Mouse (Mus musculus): ENCODE measurements around the gene Csnk1g1.

Gene Csnk1g1

DNA sequence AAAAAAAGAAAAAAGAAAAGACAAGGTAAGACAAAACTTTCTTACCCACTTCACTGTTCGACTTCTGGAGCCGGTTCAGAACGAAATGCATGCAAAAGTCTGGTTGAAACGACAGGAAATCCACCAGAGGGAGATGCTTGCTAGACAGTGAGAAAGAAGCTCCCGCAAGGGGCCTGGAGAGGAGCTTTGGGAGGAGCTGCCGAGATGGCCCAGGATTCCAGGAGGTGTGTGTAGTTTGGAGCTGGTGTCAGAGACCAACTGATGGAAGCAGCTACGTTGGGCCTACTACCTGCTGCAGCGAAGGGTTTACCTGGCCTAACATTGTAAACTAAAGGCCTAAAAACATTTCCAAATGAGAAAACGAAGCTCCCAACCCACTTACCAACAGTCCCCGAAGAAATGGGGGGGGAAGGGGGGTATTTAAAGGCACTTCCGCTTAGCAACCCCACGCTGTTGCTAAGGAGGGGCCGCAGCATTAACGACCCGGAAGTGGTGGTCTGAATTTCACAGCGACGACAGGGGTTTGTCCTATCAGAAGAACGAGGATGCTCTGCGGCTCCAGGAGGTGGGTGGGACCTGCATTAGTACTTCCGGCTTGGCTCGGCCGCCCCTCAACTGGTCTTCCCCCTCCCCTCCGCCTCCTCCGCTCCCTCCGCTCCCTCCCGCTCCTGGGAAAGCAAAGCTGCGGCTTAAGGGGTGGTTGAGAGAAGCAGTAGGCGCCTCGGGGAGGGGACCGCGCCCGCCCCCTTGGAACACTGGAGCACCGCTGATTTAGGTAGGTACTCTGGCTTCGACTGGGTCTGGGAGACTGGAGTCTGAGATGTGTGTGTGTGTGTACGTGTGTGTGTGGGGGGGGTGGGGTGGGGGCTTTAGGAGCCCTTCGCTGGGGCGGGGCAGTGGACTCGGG is at the start of gene Csnk1g1, which contains the start of gene Trip4:
Csnk1g1 (plus strand) TSS at position 531 of the 907 bp plus-strand sequence.
Trip4 (minus strand) TSS at position 401 of the 907 bp plus-strand sequence.
- DNase-seq (ENCODE audit: low read depth, low spot score) = peak; percentile 98

GRCm38 (mm10) chr9:65859656-65860055 is 49.1 kb upstream of the Csnk1g1 start:
- no peak for DNase-seq (ENCODE audit: low read depth, low spot score)

GRCm38 (mm10) chr9:65884564-65885315 is 24.0 kb upstream of the Csnk1g1 start:
- DNase-seq (ENCODE audit: low read depth, low spot score) = peak; percentile 89

GRCm38 (mm10) chr9:65890143-65890628 is 18.5 kb upstream of the Csnk1g1 start, which contains the start of gene Pclaf:
Gene Pclaf, plus strand, starts transcription at chr9:65890237.
- peak; percentile 95 for DNase-seq (ENCODE audit: low read depth, low spot score)

DNA sequence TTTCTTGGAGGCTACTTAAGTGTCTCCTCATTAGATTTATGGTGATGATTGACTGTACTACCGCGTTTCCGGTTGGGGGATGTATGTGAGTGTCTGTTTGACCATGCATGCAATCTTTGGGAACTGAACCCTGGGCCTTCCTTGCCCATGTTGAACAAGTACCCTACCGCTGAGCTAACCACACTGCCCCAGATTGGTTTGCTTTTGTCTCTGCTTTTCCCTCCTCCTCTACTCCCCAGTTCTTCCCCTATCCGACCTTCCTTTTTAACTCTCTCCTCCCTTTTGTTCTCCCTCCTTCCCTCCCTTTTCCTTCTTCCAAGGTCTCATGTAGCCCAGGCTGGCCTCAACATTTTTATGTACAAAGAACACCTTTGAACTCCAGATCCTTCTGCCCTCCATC is 17.6 kb upstream of the Csnk1g1 start:
- DNase-seq (ENCODE audit: low read depth, low spot score) = peak; percentile 47

DNA sequence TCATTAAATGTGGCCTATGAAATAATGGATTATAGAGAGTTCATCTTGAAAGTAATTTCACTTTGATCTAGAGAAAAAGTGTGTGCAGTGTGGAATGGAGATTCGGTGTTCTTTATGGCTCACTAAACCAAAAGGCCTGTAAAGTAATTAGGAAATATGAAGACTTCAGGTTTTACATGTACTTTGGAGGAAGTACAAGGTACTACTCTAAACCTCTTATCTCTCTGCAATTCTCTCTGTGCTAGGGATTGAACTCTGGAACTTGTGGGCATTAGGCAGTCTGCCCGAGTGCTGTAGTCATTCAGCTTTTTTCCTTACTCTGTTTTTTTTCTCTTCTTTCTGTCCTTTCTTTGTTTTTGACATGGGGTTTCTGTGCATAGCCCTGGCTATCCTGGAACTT is 11.7 kb upstream of the Csnk1g1 start:
- no peak for DNase-seq (ENCODE audit: low read depth, low spot score)

- no peak for DNase-seq (ENCODE audit: low read depth, low spot score)
Observed at GRCm38 (mm10) chr9:65902879-65903278, 5.8 kb upstream of the Csnk1g1 start.

- DNase-seq (ENCODE audit: low read depth, low spot score) = peak; percentile 20
Observed at GRCm38 (mm10) chr9:65903419-65903818, 5.3 kb upstream of the Csnk1g1 start.

DNA sequence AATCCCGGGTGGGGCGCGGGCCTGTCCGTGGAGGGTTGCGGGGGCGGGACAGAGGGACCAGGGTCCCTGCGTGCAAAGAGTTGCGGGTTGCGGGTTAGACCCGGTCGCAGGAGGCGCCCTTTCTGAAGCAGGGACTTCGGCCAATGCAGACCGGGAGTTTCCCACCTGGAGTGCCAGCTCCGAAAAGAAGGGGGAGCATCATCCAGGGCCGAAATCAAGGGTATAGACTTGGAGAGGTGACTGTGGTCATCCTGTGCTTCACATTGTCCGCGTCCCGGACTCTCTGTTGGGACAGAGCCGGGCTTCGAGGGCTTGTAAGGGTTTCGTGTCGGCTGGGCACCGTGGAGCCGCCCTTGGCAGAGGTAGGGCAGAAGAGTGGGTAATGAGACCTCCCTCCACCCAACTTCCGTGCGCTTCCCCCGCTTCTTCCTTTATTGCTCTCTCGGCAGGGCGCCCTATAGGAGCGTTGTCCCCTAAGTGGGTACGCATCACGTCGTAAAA is 627 bp downstream of the Csnk1g1 start:
- DNase-seq (ENCODE audit: low read depth, low spot score) = peak; percentile 68

- no peak for DNase-seq (ENCODE audit: low read depth, low spot score)
Observed at GRCm38 (mm10) chr9:65909837-65910236, 1.1 kb downstream of the Csnk1g1 start.

GRCm38 (mm10) chr9:65913976-65914375 is 5.3 kb downstream of the Csnk1g1 start:
- DNase-seq (ENCODE audit: low read depth, low spot score) = no peak

DNA sequence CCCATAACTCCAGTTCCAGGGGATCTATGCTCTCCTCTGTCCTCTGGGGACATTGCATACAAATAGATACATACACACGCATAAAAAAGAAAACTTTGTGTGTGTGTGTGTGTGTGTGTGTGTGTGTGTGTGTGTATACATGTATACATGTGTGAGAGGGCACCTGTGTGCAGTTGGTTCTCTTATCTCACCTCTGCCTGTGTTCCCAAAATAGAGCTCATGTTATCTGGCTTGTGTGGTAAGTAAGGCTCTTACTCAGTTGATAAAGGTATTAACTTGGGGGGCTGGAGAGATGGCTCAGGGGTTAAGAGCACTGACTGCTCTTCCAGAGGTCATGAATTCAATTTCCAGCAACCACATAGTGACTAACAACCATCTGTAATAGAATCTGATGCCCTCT is 8.3 kb downstream of the Csnk1g1 start:
- DNase-seq (ENCODE audit: low read depth, low spot score) = no peak

DNA sequence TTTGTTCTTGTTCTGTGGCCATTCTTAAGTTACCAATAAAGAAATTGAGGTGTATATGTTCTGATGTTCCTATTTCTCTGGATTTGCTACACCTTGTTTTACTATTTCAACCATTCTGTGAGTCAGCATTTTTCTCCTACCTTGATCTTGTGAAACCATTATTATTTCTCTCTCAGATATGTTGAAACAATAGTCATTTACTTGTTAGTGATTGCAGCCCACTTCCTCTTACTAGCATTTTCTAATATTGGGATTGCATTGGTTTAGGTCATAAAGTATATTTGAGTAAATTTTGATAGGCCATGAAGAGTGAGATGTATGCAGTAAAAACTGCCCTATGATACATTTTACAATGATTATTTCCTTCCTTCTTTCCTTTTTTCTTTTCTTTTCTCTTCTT is 19.7 kb downstream of the Csnk1g1 start:
- DNase-seq (ENCODE audit: low read depth, low spot score) = no peak

DNA sequence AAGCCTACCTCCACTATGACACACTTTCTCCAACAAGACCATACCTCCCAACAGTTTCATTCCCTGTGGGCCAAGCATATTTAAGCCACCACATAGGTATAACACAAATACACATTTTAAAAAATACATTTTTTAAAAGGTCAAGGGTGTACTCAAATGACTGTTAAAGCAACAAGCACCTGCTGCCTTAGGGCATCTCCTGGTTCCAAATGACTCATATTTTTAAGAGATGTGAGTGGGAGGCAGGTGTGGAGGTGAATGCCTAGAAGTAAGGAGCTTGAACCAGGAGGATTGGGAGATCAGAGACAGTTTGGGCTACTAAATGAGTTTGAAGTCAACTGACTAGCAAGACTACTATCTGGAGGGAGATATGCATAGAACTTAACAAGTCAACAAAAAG is 21.1 kb downstream of the Csnk1g1 start:
- DNase-seq (ENCODE audit: low read depth, low spot score) = no peak

- DNase-seq (ENCODE audit: low read depth, low spot score) = no peak
Observed at GRCm38 (mm10) chr9:65937566-65937965, 28.8 kb downstream of the Csnk1g1 start.

GRCm38 (mm10) chr9:65951082-65951587 is 42.4 kb downstream of the Csnk1g1 start:
- DNase-seq (ENCODE audit: low read depth, low spot score) = no peak

DNA sequence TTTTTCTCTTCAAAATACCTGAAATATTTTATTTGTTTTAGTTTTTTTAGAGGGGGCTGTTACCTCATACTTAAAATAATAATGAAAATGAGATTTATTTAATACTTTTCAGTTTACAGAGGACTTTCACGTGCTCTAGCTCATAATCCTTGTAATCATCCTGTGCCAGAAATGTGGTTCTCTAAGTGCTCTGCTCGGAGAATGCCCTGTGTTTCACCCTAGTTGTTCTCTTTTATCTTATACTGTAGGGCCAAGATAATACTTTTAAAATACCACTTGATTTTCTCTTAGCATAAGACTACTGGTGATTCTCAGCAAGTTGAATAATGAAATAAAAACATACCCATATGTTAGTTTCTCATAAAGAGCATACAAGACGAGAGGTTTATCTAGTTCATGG is 61.3 kb downstream of the Csnk1g1 start:
- DNase-seq (ENCODE audit: low read depth, low spot score) = no peak

GRCm38 (mm10) chr9:65973206-65973605 is 64.5 kb downstream of the Csnk1g1 start:
- DNase-seq (ENCODE audit: low read depth, low spot score) = no peak

- DNase-seq (ENCODE audit: low read depth, low spot score) = peak; percentile 18
Observed at GRCm38 (mm10) chr9:65975886-65976285, 67.2 kb downstream of the Csnk1g1 start.

DNA sequence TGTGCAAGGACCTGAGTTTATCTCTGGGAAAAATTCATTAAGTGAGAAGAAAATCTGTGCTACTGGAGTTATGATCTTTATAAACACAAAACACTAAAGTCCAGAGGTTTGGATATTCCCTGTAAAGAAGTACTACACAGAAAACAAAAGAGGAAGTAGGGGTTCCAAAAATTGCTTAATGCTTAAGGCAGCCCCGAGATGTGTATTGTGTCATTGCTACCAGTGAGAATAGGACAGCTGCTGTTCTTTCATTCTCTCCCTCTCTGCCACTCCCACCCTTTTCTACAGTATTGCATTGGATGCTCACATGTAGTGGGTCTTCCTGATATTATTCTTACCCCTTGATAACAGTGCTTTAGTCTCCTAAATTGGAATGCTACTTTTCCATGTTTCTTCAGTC is 74.1 kb downstream of the Csnk1g1 start:
- no peak for DNase-seq (ENCODE audit: low read depth, low spot score)

DNA sequence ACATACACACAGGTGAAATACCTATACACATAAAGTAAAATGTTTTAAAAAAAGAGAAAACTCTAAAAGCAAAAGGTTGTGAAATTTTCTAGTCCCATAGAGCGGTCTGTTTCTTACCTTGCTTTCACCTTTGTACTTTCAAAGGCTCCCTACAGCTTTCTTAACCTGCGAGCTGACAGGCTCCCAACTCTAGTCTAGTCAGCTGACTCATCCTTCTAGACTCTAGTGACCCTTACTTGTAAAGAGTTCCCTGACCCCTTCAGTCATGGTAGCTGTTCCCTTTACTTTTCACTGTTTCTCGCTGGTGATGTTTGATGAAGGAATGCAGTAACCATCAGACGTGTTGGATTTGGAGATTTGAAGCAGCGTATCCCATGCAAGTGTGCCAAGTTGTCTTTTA is 78.3 kb downstream of the Csnk1g1 start:
- no peak for DNase-seq (ENCODE audit: low read depth, low spot score)

Measured in 3T3-L1 (cell line).